Comparison of ENCODE assay signal across 19 mouse cellular contexts in the genomic region with DNA sequence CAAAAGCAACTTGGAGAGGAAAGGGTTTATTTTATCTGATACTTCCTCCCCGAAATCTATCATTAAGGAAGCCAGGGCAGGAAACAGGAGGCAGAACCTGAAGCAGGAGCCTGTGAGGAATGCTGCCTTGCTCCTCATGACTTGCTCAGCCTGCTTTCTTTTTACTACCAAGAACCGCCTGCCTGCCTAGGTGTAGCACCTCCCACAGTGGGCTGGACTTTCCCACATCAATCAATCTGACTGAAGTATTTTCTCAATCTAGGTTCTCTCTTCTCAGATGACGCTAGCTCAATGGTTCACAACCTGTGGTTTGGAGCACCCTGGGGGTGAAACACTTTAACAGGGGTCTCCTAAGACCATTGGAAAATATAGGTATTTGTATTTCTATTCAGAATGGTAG.
DNase-seq lines count a peak whose midpoint lies in the region; ATAC-seq and TF ChIP-seq lines count a peak whose summit lies in the region.
"Had no signal": no experiment of that assay in that cellular context is flagged by ENCODE, and none has a peak within 500 bp of the region (broad histone marks: within the 10 kb centered on the region; RNA-seq: fewer than 3 reads in every experiment).

No protein-coding gene starts in this region.

- 48% methylated on average over 3 of the region's 3 CpGs for WGBS in kidney, postnatal 0 days

- TF ChIP-seq CTCF in kidney, postnatal 0 days (IDR thresholded peaks at IDR 0.05; ENCODE audit: low read depth): no peak

- H3K27ac ChIP-seq in kidney, postnatal 0 days: no peak overlapping the region
- H3K27ac ChIP-seq: gastrocnemius, adult 2 months; heart, embryonic 15.5 days; hindbrain, embryonic 10.5 days; hindbrain, embryonic 14.5 days had no signal

- intact Hi-C loops in left cerebral cortex, postnatal 36 days (cut with DNase I): no loop called here

- no peaks in the 10 kb centered on the region for H3K27me3 ChIP-seq in kidney, postnatal 0 days (ENCODE audit: insufficient read depth, low read length)
- H3K27me3 ChIP-seq: CH12.LX; heart, embryonic 15.5 days; Patski had no signal

- peak; percentile 9 for DNase-seq in kidney, postnatal 0 days (ENCODE audit: low spot score)
- no peak for DNase-seq in kidney, postnatal 14 days
- peak; percentile 34 for DNase-seq in induced T-regulatory cell, adult 2 months (ENCODE audit: low read depth)
- no peak for DNase-seq in left cerebral cortex, postnatal 36 days (ENCODE audit: low spot score in 2 of 2)
- DNase-seq in spleen, postnatal 10 days (ENCODE audit: low spot score in 2 of 2): no peak
- DNase-seq: adrenal gland, adult 2 months; adrenal gland, postnatal 25 days; cerebellum, adult 18-20 months; cerebellum, adult 9-11 months; cerebellum, postnatal 36 days; gastrocnemius, adult 2 months had no signal

- H3K4me3 ChIP-seq in kidney, postnatal 0 days (replicated peaks; ENCODE audit: low read depth, low read length): no peak overlapping the region
- H3K4me3 ChIP-seq: gastrocnemius, adult 2 months; heart, embryonic 15.5 days; hindbrain, embryonic 10.5 days had no signal

- no peaks in the 10 kb centered on the region for H3K9me3 ChIP-seq in kidney, postnatal 0 days (replicated peaks; ENCODE audit: low read length)
- H3K9me3 ChIP-seq: heart, embryonic 15.5 days; hindbrain, embryonic 10.5 days had no signal

- no peaks in the 10 kb centered on the region for H3K4me1 ChIP-seq in kidney, postnatal 0 days (replicated peaks; ENCODE audit: insufficient read depth, low read length)
- H3K4me1 ChIP-seq: heart, embryonic 15.5 days had no signal

- no peak for ATAC-seq in kidney, postnatal 0 days (replicated peaks; ENCODE audit: low FRiP score, low read depth)
- peak; percentile 57 for ATAC-seq in CD4-positive, CD25-positive, alpha-beta regulatory T cell, adult 4 months
- ATAC-seq: forebrain, embryonic 14.5 days; Patski had no signal

- H3K9ac ChIP-seq in kidney, postnatal 0 days (ENCODE audit: low read depth, low read length): no peak overlapping the region
- H3K9ac ChIP-seq: heart, embryonic 15.5 days; hindbrain, embryonic 14.5 days had no signal

- no peak overlapping the region for H3K4me2 ChIP-seq in kidney, postnatal 0 days (ENCODE audit: low read length)
- H3K4me2 ChIP-seq: heart, embryonic 11.5 days; heart, embryonic 15.5 days; hindbrain, embryonic 14.5 days had no signal

- no peaks in the 10 kb centered on the region for H3K36me3 ChIP-seq in kidney, postnatal 0 days (ENCODE audit: insufficient read depth, low read length)
- H3K36me3 ChIP-seq: heart, embryonic 15.5 days; hindbrain, embryonic 10.5 days had no signal

Comparison
In these comparisons a context has a peak if more than half of its experiments do, and no peak if none do; other contexts are left out.
1. DNase-seq: peak in kidney, postnatal 0 days (single experiment) and induced T-regulatory cell, adult 2 months (single experiment); none in kidney, postnatal 14 days (single experiment), left cerebral cortex, postnatal 36 days (0 of 2) and spleen, postnatal 10 days (0 of 2).